21 mouse cellular contexts compared by ENCODE assay signal in genomic region chr12:117229442-117229841, GRCm38 (mm10).
A peak's percentile ranks its signal among the peaks of the same experiment; 100 is the strongest.
DNase-seq lines count a peak whose midpoint lies in the region; ATAC-seq and TF ChIP-seq lines count a peak whose summit lies in the region.
"Had no signal": no experiment of that assay in that cellular context is flagged by ENCODE, and none has a peak within 500 bp of the region (broad histone marks: within the 10 kb centered on the region; RNA-seq: fewer than 3 reads in every experiment).

No protein-coding gene starts in this region.

- H3K9me3 ChIP-seq in midbrain, embryonic 11.5 days (ENCODE audit: control insufficient read depth, low read length) = no peaks in the 10 kb centered on the region
- H3K9me3 ChIP-seq in midbrain, embryonic 10.5 days (replicated peaks) = no peaks in the 10 kb centered on the region
- H3K9me3 ChIP-seq in midbrain, embryonic 14.5 days (ENCODE audit: control insufficient read depth, low read length) = no peaks in the 10 kb centered on the region
- H3K9me3 ChIP-seq: embryonic facial prominence, embryonic 12.5 days; hindbrain, embryonic 12.5 days; kidney, embryonic 15.5 days; liver, embryonic 13.5 days had no signal

- H3K36me3 ChIP-seq in midbrain, embryonic 11.5 days (ENCODE audit: control insufficient read depth, insufficient read depth, low read length) = peaks cover 34% of the 10 kb centered on the region
- H3K36me3 ChIP-seq in midbrain, embryonic 10.5 days = peaks cover 100% of the 10 kb centered on the region
- peaks cover 82% of the 10 kb centered on the region for H3K36me3 ChIP-seq in midbrain, embryonic 14.5 days (ENCODE audit: control insufficient read depth, insufficient read depth, low read length)
- H3K36me3 ChIP-seq in kidney, adult 2 months (ENCODE audit: control insufficient read depth, insufficient read depth, low read length) = no peaks in the 10 kb centered on the region
- H3K36me3 ChIP-seq: embryonic facial prominence, embryonic 12.5 days; kidney, embryonic 15.5 days; liver, embryonic 13.5 days had no signal

- peaks cover 3% of the 10 kb centered on the region for H3K4me1 ChIP-seq in midbrain, embryonic 11.5 days (ENCODE audit: control insufficient read depth, insufficient read depth, low read length)
- peaks cover 24% of the 10 kb centered on the region for H3K4me1 ChIP-seq in midbrain, embryonic 10.5 days
- H3K4me1 ChIP-seq in midbrain, embryonic 14.5 days (ENCODE audit: control insufficient read depth, insufficient read depth, low read length) = no peaks in the 10 kb centered on the region
- no peaks in the 10 kb centered on the region; the same call in 1 of the 2 replicates for H3K4me1 ChIP-seq in kidney, adult 2 months (ENCODE audit: control insufficient read depth, insufficient read depth, low read length)
- H3K4me1 ChIP-seq: embryonic facial prominence, embryonic 12.5 days; hindbrain, embryonic 12.5 days; kidney, embryonic 15.5 days had no signal

- no peaks in the 10 kb centered on the region for H3K27me3 ChIP-seq in midbrain, embryonic 11.5 days (ENCODE audit: control insufficient read depth, insufficient read depth, low read length)
- no peaks in the 10 kb centered on the region for H3K27me3 ChIP-seq in midbrain, embryonic 10.5 days (ENCODE audit: low read depth, poor library complexity, severe bottlenecking)
- H3K27me3 ChIP-seq in midbrain, embryonic 14.5 days (ENCODE audit: control insufficient read depth, insufficient read depth, low read length) = no peaks in the 10 kb centered on the region
- no peaks in the 10 kb centered on the region for H3K27me3 ChIP-seq in kidney, adult 2 months (replicated peaks; ENCODE audit: control insufficient read depth, insufficient read depth, low read length)
- H3K27me3 ChIP-seq: embryonic facial prominence, embryonic 12.5 days; hindbrain, embryonic 12.5 days; kidney, embryonic 15.5 days; liver, embryonic 13.5 days had no signal

- peak overlapping the region; percentile 7; the same call in 1 of the 2 replicates for H3K27ac ChIP-seq in midbrain, embryonic 11.5 days (ENCODE audit: low read depth, low read length)
- H3K27ac ChIP-seq in midbrain, embryonic 10.5 days (replicated peaks) = no peak overlapping the region
- peak overlapping the region; percentile 49; the same call in 1 of the 2 replicates for H3K27ac ChIP-seq in midbrain, embryonic 14.5 days (replicated peaks; ENCODE audit: low read depth, low read length)
- H3K27ac ChIP-seq in kidney, adult 2 months (ENCODE audit: insufficient read depth, low read depth, low read length) = no peak overlapping the region
- H3K27ac ChIP-seq: embryonic facial prominence, embryonic 12.5 days; heart, adult 2 months; hindbrain, embryonic 12.5 days; kidney, embryonic 15.5 days; liver, embryonic 13.5 days; stomach, postnatal 0 days had no signal

- no peak overlapping the region for H3K9ac ChIP-seq in midbrain, embryonic 11.5 days (ENCODE audit: low read length)
- no peak overlapping the region for H3K9ac ChIP-seq in midbrain, embryonic 14.5 days (replicated peaks; ENCODE audit: low read length)
- H3K9ac ChIP-seq: embryonic facial prominence, embryonic 12.5 days; hindbrain, embryonic 12.5 days; kidney, embryonic 15.5 days; liver, embryonic 13.5 days had no signal

- TF ChIP-seq POLR2A in kidney, adult 2 months (IDR thresholded peaks at IDR 0.05; ENCODE audit: low read depth, low read length) = no peak

- peak; percentile 77 for ATAC-seq in frontal cortex, adult (ENCODE audit: low TSS enrichment)
- ATAC-seq in midbrain, embryonic 11.5 days (ENCODE audit: low FRiP score) = no peak
- ATAC-seq in midbrain, embryonic 14.5 days (ENCODE audit: low FRiP score, low TSS enrichment) = no peak
- no peak for ATAC-seq in granulocyte monocyte progenitor cell, adult 5-6 weeks (replicated peaks; ENCODE audit: poor library complexity, severe bottlenecking)
- ATAC-seq: intestine, postnatal 0 days had no signal

- H3K4me2 ChIP-seq in midbrain, embryonic 11.5 days = no peak overlapping the region
- H3K4me2 ChIP-seq in midbrain, embryonic 14.5 days (ENCODE audit: low read length) = no peak overlapping the region
- H3K4me2 ChIP-seq: embryonic facial prominence, embryonic 12.5 days; hindbrain, embryonic 12.5 days; kidney, embryonic 15.5 days; liver, embryonic 13.5 days had no signal

- no peak for DNase-seq in frontal cortex, postnatal 14 days (ENCODE audit: low spot score in 2 of 2)
- no peak for DNase-seq in midbrain, embryonic 11.5 days (ENCODE audit: low spot score, missing footprints)
- DNase-seq in midbrain, embryonic 10.5 days (ENCODE audit: low spot score) = no peak
- no peak for DNase-seq in midbrain, embryonic 14.5 days
- no peak for DNase-seq in kidney, adult 2 months
- DNase-seq: adrenal gland, postnatal 36 days; cerebellum, adult 11 months; cerebellum, postnatal 25 days; gastrocnemius, postnatal 25 days; heart, adult 2 months; kidney, postnatal 36 days; liver, embryonic 13.5 days; lung, adult 2 months; lung, postnatal 14 days had no signal

- TF ChIP-seq CTCF in kidney, adult 2 months (conservative IDR thresholded peaks at IDR 0.05; ENCODE audit: insufficient read depth, insufficient read length, low read depth, low read length) = no peak

- WGBS in midbrain, embryonic 11.5 days = 85% methylated on average over 4 of the region's 4 CpGs
- WGBS in midbrain, embryonic 10.5 days = 96% methylated on average over 4 of the region's 4 CpGs
- WGBS in midbrain, embryonic 14.5 days = 77% methylated on average over 4 of the region's 4 CpGs
- 82% methylated on average over 4 of the region's 4 CpGs for WGBS in kidney, adult 2 months

- no peak overlapping the region for H3K4me3 ChIP-seq in midbrain, embryonic 11.5 days (ENCODE audit: low read depth, low read length)
- H3K4me3 ChIP-seq in midbrain, embryonic 10.5 days = no peak overlapping the region
- no peak overlapping the region for H3K4me3 ChIP-seq in midbrain, embryonic 14.5 days (replicated peaks; ENCODE audit: low read depth, low read length)
- H3K4me3 ChIP-seq in kidney, adult 2 months (ENCODE audit: insufficient read depth, low read depth, low read length) = no peak overlapping the region
- H3K4me3 ChIP-seq: embryonic facial prominence, embryonic 12.5 days; heart, adult 2 months; hindbrain, embryonic 12.5 days; kidney, embryonic 15.5 days; liver, embryonic 13.5 days had no signal

Comparison
In these comparisons a context has a peak if more than half of its experiments do, and no peak if none do; other contexts are left out.
1. H3K27ac ChIP-seq: peak in midbrain, embryonic 11.5 days (single experiment) and midbrain, embryonic 14.5 days (single experiment); none in midbrain, embryonic 10.5 days (single experiment) and kidney, adult 2 months (single experiment).